Comparison of ENCODE assay signal across 10 mouse cellular contexts in genomic region chr1:36581260-36581659, GRCm38 (mm10). TPM values are rescaled to one million over a fixed set of nuclear protein-coding genes. Genes with fewer than 3 reads are reported as not detected.
DNase-seq lines count a peak whose midpoint lies in the region; ATAC-seq and TF ChIP-seq lines count a peak whose summit lies in the region.
"Had no signal": no experiment of that assay in that cellular context is flagged by ENCODE, and none has a peak within 500 bp of the region (broad histone marks: within the 10 kb centered on the region; RNA-seq: fewer than 3 reads in every experiment).

No protein-coding gene starts in this region.

- 0 out of 2 replicates have a peak overlapping the region, but pooled peaks have one; percentile 41 for H3K4me2 ChIP-seq in neural tube, embryonic 13.5 days
- H3K4me2 ChIP-seq in limb, embryonic 12.5 days, result no peak overlapping the region
- H3K4me2 ChIP-seq in stomach, postnatal 0 days (replicated peaks; ENCODE audit: low read depth), result 0 out of 2 replicates have a peak overlapping the region, but pooled peaks have one; percentile 45

- no peak for ATAC-seq in neural tube, embryonic 13.5 days (ENCODE audit: low read depth)
- ATAC-seq in limb, embryonic 12.5 days (ENCODE audit: insufficient number of reproducible peaks, insufficient read depth, low FRiP score, low TSS enrichment, low read depth), result no peak
- no peak for ATAC-seq in stomach, postnatal 0 days (ENCODE audit: low FRiP score, low TSS enrichment)
- no peak for ATAC-seq in megakaryocyte progenitor cell, adult 5-6 weeks (replicated peaks; ENCODE audit: poor library complexity)

- 0 out of 2 replicates have a peak overlapping the region, but pooled peaks have one; percentile 60 for H3K9ac ChIP-seq in neural tube, embryonic 13.5 days
- no peak overlapping the region for H3K9ac ChIP-seq in limb, embryonic 12.5 days (replicated peaks)
- no peak overlapping the region for H3K9ac ChIP-seq in stomach, postnatal 0 days (ENCODE audit: low read length)

- intact Hi-C loops in left cerebral cortex, postnatal 10 days (cut with DNase I), result no loop called here

- DNase-seq in cerebellum, adult 2 months, result peak; percentile 36 to 49
- DNase-seq in cerebellum, postnatal 4 days (ENCODE audit: low spot score in 2 of 2), result no peak
- DNase-seq in neural tube, embryonic 10.5 days (ENCODE audit: extremely low spot score, low spot score), result no peak
- DNase-seq in stomach, postnatal 0 days (ENCODE audit: low spot score), result no peak
- DNase-seq in left cerebral cortex, postnatal 10 days (ENCODE audit: extremely low spot score in 1 of 2, low spot score in 2 of 2), result no peak

- WGBS in cerebellum, adult 2 months, result 56% methylated on average over 5 of the region's 5 CpGs
- 41% methylated on average over 5 of the region's 5 CpGs for WGBS in neural tube, embryonic 13.5 days
- 77% methylated on average over 5 of the region's 5 CpGs for WGBS in limb, embryonic 12.5 days
- 77% methylated on average over 5 of the region's 5 CpGs for WGBS in stomach, postnatal 0 days

- TF ChIP-seq POLR2A in cerebellum, adult 2 months (IDR thresholded peaks at IDR 0.05; ENCODE audit: borderline replicate concordance, insufficient read depth, low read length), result no peak

- H3K27me3 ChIP-seq in cerebellum, adult 2 months (ENCODE audit: control insufficient read depth, insufficient read depth, low read length), result no peaks in the 10 kb centered on the region
- peaks cover 28% of the 10 kb centered on the region for H3K27me3 ChIP-seq in neural tube, embryonic 13.5 days
- H3K27me3 ChIP-seq in limb, embryonic 12.5 days, result no peaks in the 10 kb centered on the region
- no peaks in the 10 kb centered on the region for H3K27me3 ChIP-seq in stomach, postnatal 0 days (ENCODE audit: control insufficient read depth, insufficient read depth, low read length)

- H3K4me3 ChIP-seq in cerebellum, adult 2 months (replicated peaks; ENCODE audit: insufficient read depth, low read depth, low read length), result no peak overlapping the region
- H3K4me3 ChIP-seq in neural tube, embryonic 13.5 days, result no peak overlapping the region
- H3K4me3 ChIP-seq in limb, embryonic 12.5 days (replicated peaks), result no peak overlapping the region
- H3K4me3 ChIP-seq in stomach, postnatal 0 days (ENCODE audit: low read depth, low read length), result no peak overlapping the region

- H3K4me1 ChIP-seq in cerebellum, adult 2 months (ENCODE audit: control insufficient read depth, insufficient read depth, low read length), result peaks cover 20% of the 10 kb centered on the region
- H3K4me1 ChIP-seq in neural tube, embryonic 13.5 days (replicated peaks), result peaks cover 27% of the 10 kb centered on the region
- H3K4me1 ChIP-seq in limb, embryonic 12.5 days (replicated peaks), result peaks cover 61% of the 10 kb centered on the region
- H3K4me1 ChIP-seq in stomach, postnatal 0 days (replicated peaks; ENCODE audit: control insufficient read depth, insufficient read depth), result peaks cover 19% of the 10 kb centered on the region

- no peaks in the 10 kb centered on the region for H3K36me3 ChIP-seq in neural tube, embryonic 13.5 days
- no peaks in the 10 kb centered on the region for H3K36me3 ChIP-seq in limb, embryonic 12.5 days
- no peaks in the 10 kb centered on the region for H3K36me3 ChIP-seq in stomach, postnatal 0 days (ENCODE audit: control insufficient read depth, insufficient read depth, low read length)

- TF ChIP-seq EP300 in stomach, postnatal 0 days (optimal IDR thresholded peaks at IDR 0.05), result no peak

- H3K9me3 ChIP-seq in neural tube, embryonic 13.5 days, result no peaks in the 10 kb centered on the region
- H3K9me3 ChIP-seq in limb, embryonic 12.5 days, result no peaks in the 10 kb centered on the region
- no peaks in the 10 kb centered on the region for H3K9me3 ChIP-seq in stomach, postnatal 0 days (ENCODE audit: control insufficient read depth, low read length)

- H3K27ac ChIP-seq in cerebellum, adult 2 months (ENCODE audit: insufficient read depth, low read length), result no peak overlapping the region
- peak overlapping the region; percentile 87 for H3K27ac ChIP-seq in neural tube, embryonic 13.5 days (replicated peaks)
- peak overlapping the region; percentile 94 for H3K27ac ChIP-seq in limb, embryonic 12.5 days
- peak overlapping the region; percentile 91 for H3K27ac ChIP-seq in stomach, postnatal 0 days (replicated peaks)

- no peak for TF ChIP-seq CTCF in cerebellum, adult 2 months (IDR thresholded peaks at IDR 0.05; ENCODE audit: borderline replicate concordance, insufficient read depth, low read depth, low read length)
- TF ChIP-seq CTCF in stomach, postnatal 0 days (IDR thresholded peaks at IDR 0.05; ENCODE audit: low read depth), result no peak

RNA-seq across cellular contexts. Expression of gene Sema4c, which starts 23.1 kb away (rescaled TPM):
- 23.8 and 28.5 TPM in 2 replicates for polyA plus RNA-seq in cerebellum, adult 2 months (2012; rRNA removed)
- polyA plus RNA-seq in neural tube, embryonic 13.5 days (2015; fragmentation: Nextera tagmentation; extraction: Ambion mirVana), result 23.4 and 25.2 TPM in 2 replicates
- 34.1 and 35.3 TPM in 2 replicates for polyA plus RNA-seq in limb, embryonic 12.5 days (2016; fragmentation: Nextera tagmentation; extraction: Ambion mirVana)
- 5.0 and 5.1 TPM in 2 replicates for polyA plus RNA-seq in stomach, postnatal 0 days (2015; fragmentation: Nextera tagmentation; extraction: Ambion mirVana)
- total RNA-seq in megakaryocyte progenitor cell, adult 5-6 weeks (2015), result 0.42 and 0.66 TPM in 2 replicates
- 0.64 and 1.00 TPM in 2 replicates for total RNA-seq in megakaryocyte progenitor cell, adult 5-6 weeks (2017)
- total RNA-seq in left cerebral cortex, postnatal 10 days (2021), result 10 to 100 TPM; 20.9 to 27.4 TPM

RNA-seq across cellular contexts. Expression of gene Ankrd39, which starts 34.0 kb away (rescaled TPM):
- polyA plus RNA-seq in cerebellum, adult 2 months (2012; rRNA removed), result 30.8 and 37.5 TPM in 2 replicates
- 23.8 and 26.2 TPM in 2 replicates for polyA plus RNA-seq in neural tube, embryonic 13.5 days (2015; fragmentation: Nextera tagmentation; extraction: Ambion mirVana)
- polyA plus RNA-seq in limb, embryonic 12.5 days (2016; fragmentation: Nextera tagmentation; extraction: Ambion mirVana), result 24.1 and 26.8 TPM in 2 replicates
- 19.5 and 20.1 TPM in 2 replicates for polyA plus RNA-seq in stomach, postnatal 0 days (2015; fragmentation: Nextera tagmentation; extraction: Ambion mirVana)
- 4.6 and 4.9 TPM in 2 replicates for total RNA-seq in megakaryocyte progenitor cell, adult 5-6 weeks (2015)
- total RNA-seq in megakaryocyte progenitor cell, adult 5-6 weeks (2017), result 5.4 and 7.3 TPM in 2 replicates
- total RNA-seq in left cerebral cortex, postnatal 10 days (2021), result 10 to 100 TPM; 13.4 to 18.1 TPM

RNA-seq across cellular contexts. Expression of gene Gm42417, which starts 42.0 kb away (rescaled TPM):
- 0.05 and 0.40 TPM in 2 replicates for polyA plus RNA-seq in cerebellum, adult 2 months (2012; rRNA removed)
- 0.32 and 1.9 TPM in 2 replicates for polyA plus RNA-seq in neural tube, embryonic 13.5 days (2015; fragmentation: Nextera tagmentation; extraction: Ambion mirVana)
- polyA plus RNA-seq in limb, embryonic 12.5 days (2016; fragmentation: Nextera tagmentation; extraction: Ambion mirVana), result 0.67 and 0.74 TPM in 2 replicates
- polyA plus RNA-seq in stomach, postnatal 0 days (2015; fragmentation: Nextera tagmentation; extraction: Ambion mirVana), result 0.28 and 0.33 TPM in 2 replicates
- total RNA-seq in megakaryocyte progenitor cell, adult 5-6 weeks (2015), result 0.62 and 0.83 TPM in 2 replicates
- 3.1 TPM in 1 of 2 replicates, not detected in the other for total RNA-seq in megakaryocyte progenitor cell, adult 5-6 weeks (2017)
- total RNA-seq in left cerebral cortex, postnatal 10 days (2021), result under 1 TPM in 1 of 2 experiments, not detected in 1; 0.49 TPM
- total RNA-seq: common myeloid progenitor, adult 5-6 weeks had no signal
- polyA plus RNA-seq: liver, embryonic 16.5 days had no signal

RNA-seq across cellular contexts. Expression of gene Ankrd23, which starts 44.6 kb away (rescaled TPM):
- 14.4 and 15.2 TPM in 2 replicates for polyA plus RNA-seq in cerebellum, adult 2 months (2012; rRNA removed)
- 19.0 and 19.2 TPM in 2 replicates for polyA plus RNA-seq in neural tube, embryonic 13.5 days (2015; fragmentation: Nextera tagmentation; extraction: Ambion mirVana)
- polyA plus RNA-seq in limb, embryonic 12.5 days (2016; fragmentation: Nextera tagmentation; extraction: Ambion mirVana), result 18.5 and 19.0 TPM in 2 replicates
- 6.1 and 8.5 TPM in 2 replicates for polyA plus RNA-seq in stomach, postnatal 0 days (2015; fragmentation: Nextera tagmentation; extraction: Ambion mirVana)
- total RNA-seq in megakaryocyte progenitor cell, adult 5-6 weeks (2015), result 1.3 and 2.5 TPM in 2 replicates
- 4.8 and 7.4 TPM in 2 replicates for total RNA-seq in megakaryocyte progenitor cell, adult 5-6 weeks (2017)
- 1 to 10 TPM; 5.3 to 5.8 TPM for total RNA-seq in left cerebral cortex, postnatal 10 days (2021)

Comparison
In these comparisons a context has a peak if more than half of its experiments do, and no peak if none do; other contexts are left out.
1. DNase-seq: peak in cerebellum, adult 2 months (2 of 2); none in cerebellum, postnatal 4 days (0 of 2), neural tube, embryonic 10.5 days (single experiment), stomach, postnatal 0 days (single experiment) and left cerebral cortex, postnatal 10 days (0 of 2).